Mouse (Mus musculus) lung, postnatal 0 days (tissue): Measurements from ENCODE around the gene Taar1. TPM values are rescaled to one million over a fixed set of nuclear protein-coding genes. Genes with fewer than 3 reads are reported as not detected.
A peak's percentile ranks its signal among the peaks of the same experiment; 100 is the strongest.

Experiments used
- ATAC-seq: fragments of 200-750 bp; cut with Nextera tagmentation; 2 replicates; pipeline ENCODE4 v1.8.0; 2017; ENCODE audit warnings: moderate library complexity
- DNase-seq: peaks from one replicate; pipeline ENCODE4 v3.0.0-alpha.2; 2016; ENCODE audit warnings: low spot score
- H3K27ac ChIP-seq: fragments of 300-500 bp; sonication (generic); 2 replicates; pipeline ENCODE4 v1.5.1; 2014; ENCODE audit warnings: antibody characterized with exemption, mild to moderate bottlenecking, low read length, mixed read lengths
- H3K27me3 ChIP-seq: fragments of 300-500 bp; sonication (generic); replicated peaks from 2 replicates; pipeline ENCODE4 v1.6.1; 2014; ENCODE audit warnings: low read length, mixed read lengths; ENCODE audit not compliant: insufficient read depth
- H3K36me3 ChIP-seq: fragments of 300-500 bp; sonication (generic); 2 replicates; pipeline ENCODE4 v1.6.1; 2014; ENCODE audit warnings: low read length, mixed read lengths; ENCODE audit not compliant: insufficient read depth
- H3K4me1 ChIP-seq: fragments of 300-500 bp; sonication (generic); 2 replicates; pipeline ENCODE4 v1.6.1; 2014; ENCODE audit warnings: antibody characterized with exemption, low read depth, low read length, mixed read lengths; ENCODE audit not compliant: insufficient read depth
- H3K4me2 ChIP-seq: fragments of 300-500 bp; sonication (generic); replicated peaks from 2 replicates; pipeline ENCODE4 v1.6.1; 2014; ENCODE audit warnings: low read depth, mild to moderate bottlenecking, low read length, moderate library complexity, mixed read lengths
- H3K4me3 ChIP-seq: fragments of 300-500 bp; sonication (generic); 2 replicates; pipeline ENCODE4 v1.5.1; 2014; ENCODE audit warnings: low read depth, low read length
- H3K9ac ChIP-seq: fragments of 300-500 bp; sonication (generic); replicated peaks from 2 replicates; pipeline ENCODE4 v1.6.1; 2014; ENCODE audit warnings: low read depth, mild to moderate bottlenecking
- H3K9me3 ChIP-seq: fragments of 300-500 bp; sonication (generic); 2 replicates; pipeline ENCODE4 v1.6.1; 2016; ENCODE audit warnings: low read length, mixed read lengths
- CTCF ChIP-seq: IDR thresholded peaks from 2 replicates; pipeline ENCODE4 v1.5.1; 2016; ENCODE audit warnings: antibody characterized with exemption, mild to moderate bottlenecking
- EP300 ChIP-seq: IDR thresholded peaks from 2 replicates; pipeline ENCODE4 v1.6.1; 2016; ENCODE audit warnings: antibody characterized with exemption, mild to moderate bottlenecking, control low read depth
- WGBS: fragments of 180-500 bp; shearing (Covaris S2); extraction: QIAGEN DNeasy Blood & Tissue Kit; methylation state at CpG from one replicate; pipeline ENCODE4 v1.1.7; 2014; 5-methylcytosine and 5-hydroxymethylcytosine counted together
- polyA plus RNA-seq: library from polyadenylated mRNA; unstranded; fragments of >200 nt; fragmentation: Nextera tagmentation; extraction: Ambion mirVana; gene quantifications from 2 replicates; pipeline ENCODE4 v1.2.1, GENCODE M21; 2015

Taar1 gene
- not detected in 2 replicates for polyA plus RNA-seq

GRCm38 (mm10) chr10:23920056-23920455 is at the start of gene Taar1:
TSS of gene Taar1 (plus strand) at chr10:23920356.
- Histone ChIP-seq H3K4me3 (no peak within 1 kb of the TSS), H3K9me3 (no peaks in the 10 kb centered on the region), H3K27ac (no peak within 1 kb of the TSS), H3K36me3 (no peaks in the 10 kb centered on the region), H3K4me2 (no peak within 1 kb of the TSS), H3K4me1 (no peaks in the 10 kb centered on the region), H3K9ac (no peak within 1 kb of the TSS), H3K27me3 (no peaks in the 10 kb centered on the region)
- TF ChIP-seq CTCF: no peak
- TF ChIP-seq EP300: no peak
- DNase-seq (no peak), ATAC-seq (no peak)
- WGBS: 85% methylated on average over 4 of the region's 4 CpGs

- DNase-seq: no peak
- no peak overlapping the region for H3K4me2 ChIP-seq
- H3K4me1 ChIP-seq: no peaks in the 10 kb centered on the region
- WGBS: 89% methylated on average over 6 of the region's 6 CpGs
- H3K9ac ChIP-seq: no peak overlapping the region
- no peak for ATAC-seq
- no peaks in the 10 kb centered on the region for H3K27me3 ChIP-seq
- H3K9me3 ChIP-seq: no peaks in the 10 kb centered on the region
- H3K4me3 ChIP-seq: no peak overlapping the region
- no peak overlapping the region for H3K27ac ChIP-seq
- TF ChIP-seq EP300: no peak
- peak; percentile 50 for TF ChIP-seq CTCF
- H3K36me3 ChIP-seq: no peaks in the 10 kb centered on the region
These were observed 39.5 kb upstream of the Taar1 start for GRCm38 (mm10) chr10:23880695-23881094.

DNA sequence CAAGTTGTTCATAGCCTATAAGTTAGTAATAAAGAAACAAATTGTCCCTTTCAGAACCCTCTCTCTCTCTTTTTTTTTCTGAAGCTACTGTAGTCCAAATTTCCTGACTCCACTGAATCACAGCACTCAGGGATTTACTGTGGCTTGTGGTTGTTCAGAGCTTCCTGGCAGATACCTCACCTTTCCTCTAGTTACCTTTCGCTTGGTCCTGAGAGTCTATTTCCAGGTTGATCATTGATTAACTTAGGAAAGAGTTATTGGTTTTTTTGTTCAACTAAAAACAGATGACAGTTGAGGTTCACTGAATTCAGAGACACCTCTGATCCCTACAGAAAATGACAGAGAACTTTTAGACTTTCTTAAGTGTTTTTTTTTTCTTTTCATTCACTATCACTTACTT is 35.2 kb upstream of the Taar1 start:
- Histone ChIP-seq H3K4me2 (no peak overlapping the region), H3K9ac (no peak overlapping the region), H3K36me3 (no peaks in the 10 kb centered on the region), H3K27ac (no peak overlapping the region), H3K4me3 (no peak overlapping the region), H3K27me3 (no peaks in the 10 kb centered on the region), H3K9me3 (no peaks in the 10 kb centered on the region), H3K4me1 (no peaks in the 10 kb centered on the region)
- WGBS: 85% methylated on average over 1 of the region's 1 CpGs
- ATAC-seq (no peak), DNase-seq (no peak)
- TF ChIP-seq EP300: no peak
- no peak for TF ChIP-seq CTCF

DNA sequence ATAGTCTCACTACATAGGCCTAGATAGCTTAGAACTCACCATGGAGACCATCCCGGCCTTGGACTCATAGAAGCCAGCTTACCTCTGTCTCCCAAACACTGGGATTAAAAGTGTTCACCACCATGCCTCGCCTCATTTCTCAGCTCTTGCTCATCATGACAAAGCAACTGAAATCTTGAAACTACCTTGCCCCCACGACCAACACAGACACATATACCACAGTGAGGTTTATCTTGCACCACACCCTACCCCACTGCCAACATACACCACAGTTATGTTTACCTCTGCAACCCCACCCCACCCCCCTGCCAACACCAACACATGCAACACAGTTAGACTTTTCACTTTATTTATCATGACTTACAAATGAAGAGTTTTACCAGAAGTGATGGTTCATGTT is 34.1 kb upstream of the Taar1 start:
- DNase-seq (no peak), ATAC-seq (no peak)
- no peaks in the 10 kb centered on the region for H3K4me1 ChIP-seq
- no peak overlapping the region for H3K27ac ChIP-seq
- 86% methylated on average over 3 of the region's 3 CpGs for WGBS
- no peak overlapping the region for H3K9ac ChIP-seq
- no peaks in the 10 kb centered on the region for H3K27me3 ChIP-seq
- TF ChIP-seq CTCF (no peak), EP300 (no peak)
- H3K36me3 ChIP-seq: no peaks in the 10 kb centered on the region
- H3K4me2 ChIP-seq: no peak overlapping the region
- no peaks in the 10 kb centered on the region for H3K9me3 ChIP-seq
- no peak overlapping the region for H3K4me3 ChIP-seq

GRCm38 (mm10) chr10:23892987-23893386 is 27.2 kb upstream of the Taar1 start:
- peak; percentile 47 for ATAC-seq
- WGBS: 75% methylated on average over 1 of the region's 1 CpGs
- no peaks in the 10 kb centered on the region for H3K9me3 ChIP-seq
- no peak overlapping the region for H3K4me2 ChIP-seq
- H3K27me3 ChIP-seq: no peaks in the 10 kb centered on the region
- no peaks in the 10 kb centered on the region for H3K4me1 ChIP-seq
- peak; percentile 60 for DNase-seq
- H3K9ac ChIP-seq: no peak overlapping the region
- TF ChIP-seq CTCF (no peak), EP300 (0 out of 2 replicates have a peak, but pooled peaks have one; percentile 38)
- no peak overlapping the region for H3K27ac ChIP-seq
- H3K36me3 ChIP-seq: no peaks in the 10 kb centered on the region
- no peak overlapping the region for H3K4me3 ChIP-seq

GRCm38 (mm10) chr10:23894601-23895349 is 25.4 kb upstream of the Taar1 start, which contains the start of gene Vnn1:
TSS of gene Vnn1 (plus strand) at chr10:23894688.
- DNase-seq: peak; percentile 42
- peak within 1 kb of the TSS; percentile 38 for H3K4me3 ChIP-seq
- no peaks in the 10 kb centered on the region for H3K36me3 ChIP-seq
- 17% methylated on average over 21 of the region's 21 CpGs for WGBS
- no peaks in the 10 kb centered on the region for H3K27me3 ChIP-seq
- no peaks in the 10 kb centered on the region for H3K4me1 ChIP-seq
- TF ChIP-seq CTCF (no peak), EP300 (0 out of 2 replicates have a peak, but pooled peaks have one; percentile 12)
- H3K9me3 ChIP-seq: no peaks in the 10 kb centered on the region
- peak within 1 kb of the TSS; percentile 37; the same call in 1 of the 2 replicates for H3K9ac ChIP-seq
- peak within 1 kb of the TSS; percentile 62 for H3K4me2 ChIP-seq
- H3K27ac ChIP-seq: peak within 1 kb of the TSS; percentile 47
- peak; percentile 52; the same call in 1 of the 2 replicates for ATAC-seq
